Mouse (Mus musculus) lung, postnatal 0 days (tissue): ENCODE results near the gene Cers3.
A peak's percentile ranks its signal among the peaks of the same experiment; 100 is the strongest.

ENCODE experiments used
- CTCF ChIP-seq: IDR thresholded peaks from 2 replicates; pipeline ENCODE4 v1.5.1; 2016; ENCODE audit warnings: antibody characterized with exemption, mild to moderate bottlenecking
- EP300 ChIP-seq: IDR thresholded peaks from 2 replicates; pipeline ENCODE4 v1.6.1; 2016; ENCODE audit warnings: antibody characterized with exemption, mild to moderate bottlenecking, control low read depth

DNA sequence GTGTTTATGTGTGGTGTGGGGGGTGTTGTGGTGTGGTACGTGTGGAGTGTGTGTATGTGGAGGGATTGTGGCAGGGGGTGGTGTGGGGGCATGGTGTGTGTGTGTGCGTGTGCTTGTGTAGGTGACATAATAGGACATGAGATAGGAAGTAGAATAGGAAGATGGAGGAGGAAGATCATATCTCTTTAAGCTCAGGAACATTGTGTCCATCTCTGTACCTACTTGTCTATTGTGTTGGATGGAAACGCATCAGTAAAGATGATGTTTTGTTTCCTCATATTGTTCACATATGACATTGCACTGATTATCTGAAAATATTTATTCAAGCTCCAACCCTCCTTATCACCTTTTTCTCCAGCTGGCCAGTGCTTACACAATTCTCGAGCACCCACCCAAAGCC is 5.9 kb upstream of the Cers3 start:
- no peak for TF ChIP-seq CTCF
- TF ChIP-seq EP300: peak; percentile 98
